Mouse (Mus musculus): ENCODE data around the gene Klrg1. TPM values are rescaled to one million over a fixed set of nuclear protein-coding genes. Genes with fewer than 3 reads are reported as not detected.

Gene Klrg1
- polyA plus RNA-seq, 1 experiment from 2014 or later = not detected

Other genes with a start within 250 kb of the Klrg1 start
- 80.4 and 85.2 TPM in 2 replicates for gene M6pr, start 25.8 kb upstream of the Klrg1 start, polyA plus RNA-seq (2016; fragmentation: Nextera tagmentation; extraction: Ambion mirVana)
- 28.9 and 29.5 TPM in 2 replicates for gene Phc1, start 57.7 kb upstream of the Klrg1 start, polyA plus RNA-seq (2016; fragmentation: Nextera tagmentation; extraction: Ambion mirVana)
- gene Rimklb, start 215.9 kb upstream of the Klrg1 start, polyA plus RNA-seq (2016; fragmentation: Nextera tagmentation; extraction: Ambion mirVana) = 35.9 and 40.3 TPM in 2 replicates
- gene Mfap5, start 223.0 kb upstream of the Klrg1 start, polyA plus RNA-seq (2016; fragmentation: Nextera tagmentation; extraction: Ambion mirVana) = 0.59 and 0.62 TPM in 2 replicates

Data from embryonic facial prominence, embryonic 10.5 days (tissue).